Mouse (Mus musculus) liver, postnatal 0 days (tissue): ENCODE measurements around the gene Ahsg. TPM values are rescaled to one million over a fixed set of nuclear protein-coding genes. Genes with fewer than 3 reads are reported as not detected.

ENCODE experiments used
- ATAC-seq: fragments of 200-750 bp; cut with Nextera tagmentation; 2 replicates; pipeline ENCODE4 v1.8.0; 2017; ENCODE audit warnings: mild to moderate bottlenecking, moderate library complexity
- DNase-seq: peaks from one replicate; pipeline ENCODE4 v3.0.0-alpha.2; 2016
- H3K27ac ChIP-seq: fragments of 300-500 bp; sonication (generic); 2 replicates; pipeline ENCODE4 v1.5.1; 2014; ENCODE audit warnings: antibody characterized with exemption, moderate library complexity, mild to moderate bottlenecking, low read depth
- H3K27me3 ChIP-seq: fragments of 300-500 bp; sonication (generic); 2 replicates; pipeline ENCODE4 v1.6.1; 2014; ENCODE audit warnings: low read length, control low read depth, mixed read lengths; ENCODE audit not compliant: insufficient read depth
- H3K36me3 ChIP-seq: fragments of 300-500 bp; sonication (generic); replicated peaks from 2 replicates; pipeline ENCODE4 v1.6.1; 2014; ENCODE audit warnings: mild to moderate bottlenecking, control low read depth, low read length, moderate library complexity, mixed read lengths; ENCODE audit not compliant: insufficient read depth
- H3K4me1 ChIP-seq: fragments of 300-500 bp; sonication (generic); 2 replicates; pipeline ENCODE4 v1.6.1; 2014; ENCODE audit warnings: antibody characterized with exemption, mild to moderate bottlenecking, control low read depth; ENCODE audit not compliant: insufficient read depth
- H3K4me2 ChIP-seq: fragments of 300-500 bp; sonication (generic); 2 replicates; pipeline ENCODE4 v1.6.1; 2014; ENCODE audit warnings: low read depth, mild to moderate bottlenecking, low read length, moderate library complexity, mixed read lengths
- H3K4me3 ChIP-seq: fragments of 300-500 bp; sonication (generic); 2 replicates; pipeline ENCODE4 v1.5.1; 2014; ENCODE audit warnings: low read depth, low read length
- H3K9ac ChIP-seq: fragments of 300-500 bp; sonication (generic); replicated peaks from 2 replicates; pipeline ENCODE4 v1.6.1; 2014; ENCODE audit warnings: mild to moderate bottlenecking, moderate library complexity
- H3K9me3 ChIP-seq: fragments of 300-500 bp; sonication (generic); 2 replicates; pipeline ENCODE4 v1.6.1; 2016; ENCODE audit warnings: mild to moderate bottlenecking, control low read depth, low read length, mixed read lengths
- CTCF ChIP-seq: sonication (generic); IDR thresholded peaks from 2 replicates; pipeline ENCODE4 v1.5.1; 2016; ENCODE audit warnings: antibody characterized with exemption, low read depth
- EP300 ChIP-seq: IDR thresholded peaks from 2 replicates; pipeline ENCODE4 v1.6.1; 2016; ENCODE audit warnings: antibody characterized with exemption, low read depth, mild to moderate bottlenecking
- WGBS: fragments of 180-500 bp; shearing (Covaris S2); extraction: QIAGEN DNeasy Blood & Tissue Kit; methylation state at CpG from one replicate; pipeline ENCODE4 v1.1.7; 2014; ENCODE audit not compliant: insufficient replicate concordance; 5-methylcytosine and 5-hydroxymethylcytosine counted together
- polyA plus RNA-seq: library from polyadenylated mRNA; unstranded; fragments of >200 nt; fragmentation: Nextera tagmentation; extraction: Ambion mirVana; gene quantifications from 2 replicates; pipeline ENCODE4 v1.2.1, GENCODE M21; 2015

The Ahsg gene
- polyA plus RNA-seq, 1 experiment from 2014 or later = 27,060 TPM

GRCm38 (mm10) chr16:22876218-22877043, 14.6 kb upstream of the Ahsg start:
- no peak for DNase-seq
- H3K9ac ChIP-seq = no peak overlapping the region
- H3K27me3 ChIP-seq = no peaks in the 10 kb centered on the region
- peaks cover 23% of the 10 kb centered on the region for H3K36me3 ChIP-seq
- WGBS = 47% methylated on average over 9 of the region's 9 CpGs
- H3K27ac ChIP-seq = 0 out of 2 replicates have a peak overlapping the region, but pooled peaks have one; percentile 41
- TF ChIP-seq EP300 = peak; percentile 31; the same call in 1 of the 2 replicates
- TF ChIP-seq CTCF = peak; percentile 74
- no peak for ATAC-seq
- H3K4me1 ChIP-seq = peaks cover 16% of the 10 kb centered on the region
- H3K4me2 ChIP-seq = no peak overlapping the region
- H3K4me3 ChIP-seq = no peak overlapping the region
- no peaks in the 10 kb centered on the region for H3K9me3 ChIP-seq

- DNase-seq (no peak), ATAC-seq (no peak)
- peaks cover 9% of the 10 kb centered on the region; the same call in 1 of the 2 replicates for H3K36me3 ChIP-seq
- no peak for TF ChIP-seq CTCF
- TF ChIP-seq EP300 = no peak
- H3K4me3 ChIP-seq = no peak overlapping the region
- peaks cover 25% of the 10 kb centered on the region for H3K4me1 ChIP-seq
- WGBS = 76% methylated on average over 11 of the region's 11 CpGs
- no peak overlapping the region for H3K9ac ChIP-seq
- no peaks in the 10 kb centered on the region for H3K27me3 ChIP-seq
- peak overlapping the region; percentile 41 for H3K27ac ChIP-seq
- H3K9me3 ChIP-seq = no peaks in the 10 kb centered on the region
- no peak overlapping the region for H3K4me2 ChIP-seq
Observed at GRCm38 (mm10) chr16:22877660-22878390, 13.3 kb upstream of the Ahsg start.

GRCm38 (mm10) chr16:22878716-22879115, 12.4 kb upstream of the Ahsg start:
- DNase-seq (no peak), ATAC-seq (no peak)
- TF ChIP-seq EP300 (no peak), CTCF (no peak)
- WGBS = 70% methylated on average over 7 of the region's 7 CpGs
- Histone ChIP-seq H3K36me3 (0 out of 2 replicates have a peak, but pooled peaks cover 7% of the 10 kb centered on the region), H3K4me1 (peaks cover 31% of the 10 kb centered on the region), H3K4me3 (no peak overlapping the region), H3K4me2 (no peak overlapping the region), H3K27ac (peak overlapping the region; percentile 98), H3K9me3 (no peaks in the 10 kb centered on the region), H3K9ac (no peak overlapping the region), H3K27me3 (no peaks in the 10 kb centered on the region)

GRCm38 (mm10) chr16:22879945-22880595, 11.0 kb upstream of the Ahsg start:
- peaks cover 33% of the 10 kb centered on the region for H3K4me1 ChIP-seq
- WGBS = 56% methylated on average over 7 of the region's 7 CpGs
- no peak for TF ChIP-seq CTCF
- TF ChIP-seq EP300 = no peak
- no peak overlapping the region for H3K4me3 ChIP-seq
- H3K9ac ChIP-seq = 0 out of 2 replicates have a peak overlapping the region, but pooled peaks have one; percentile 21
- H3K27me3 ChIP-seq = no peaks in the 10 kb centered on the region
- no peak for DNase-seq
- H3K36me3 ChIP-seq = no peaks in the 10 kb centered on the region
- ATAC-seq = no peak
- peak overlapping the region; percentile 98 for H3K27ac ChIP-seq
- no peak overlapping the region for H3K4me2 ChIP-seq
- H3K9me3 ChIP-seq = no peaks in the 10 kb centered on the region

- TF ChIP-seq CTCF = no peak
- H3K9me3 ChIP-seq = no peaks in the 10 kb centered on the region
- H3K4me3 ChIP-seq = no peak overlapping the region
- peak overlapping the region; percentile 98 for H3K27ac ChIP-seq
- no peaks in the 10 kb centered on the region for H3K36me3 ChIP-seq
- H3K27me3 ChIP-seq = no peaks in the 10 kb centered on the region
- DNase-seq = no peak
- ATAC-seq = no peak
- peak overlapping the region; percentile 44 for H3K9ac ChIP-seq
- 42% methylated on average over 6 of the region's 6 CpGs for WGBS
- H3K4me2 ChIP-seq = no peak overlapping the region
- peaks cover 38% of the 10 kb centered on the region for H3K4me1 ChIP-seq
Observed at GRCm38 (mm10) chr16:22880900-22881299, 10.2 kb upstream of the Ahsg start.

- Histone ChIP-seq H3K4me3 (no peak overlapping the region), H3K27me3 (no peaks in the 10 kb centered on the region), H3K4me1 (peaks cover 41% of the 10 kb centered on the region), H3K9me3 (no peaks in the 10 kb centered on the region), H3K27ac (peak overlapping the region; percentile 98), H3K36me3 (no peaks in the 10 kb centered on the region), H3K9ac (peak overlapping the region; percentile 51; the same call in 1 of the 2 replicates), H3K4me2 (no peak overlapping the region)
- TF ChIP-seq CTCF (no peak), EP300 (peak; percentile 94)
- ATAC-seq (peak; percentile 83), DNase-seq (peak; percentile 59)
- 14% methylated on average over 4 of the region's 4 CpGs for WGBS
Observed at GRCm38 (mm10) chr16:22881487-22881886, 9.6 kb upstream of the Ahsg start.
